Mouse (Mus musculus): ENCODE results near the gene Clip2.

GRCm38 (mm10) chr5:134571730-134572507 is 19.7 kb upstream of the Clip2 start:
- TF ChIP-seq CTCF (IDR thresholded peaks at IDR 0.05; ENCODE audit: low read depth), result no peak
- no peak for TF ChIP-seq EP300 (optimal IDR thresholded peaks at IDR 0.05)

All from stomach, postnatal 0 days (tissue).